Mouse (Mus musculus) stomach, postnatal 0 days (tissue): ENCODE measurements around the gene Ube2ql1.

ENCODE experiments used
- CTCF ChIP-seq: IDR thresholded peaks from 2 replicates; pipeline ENCODE4 v1.5.1; 2016; ENCODE audit warnings: antibody characterized with exemption, low read depth, mild to moderate bottlenecking, moderate library complexity
- EP300 ChIP-seq: optimal IDR thresholded peaks from 2 replicates; pipeline ENCODE3; 2016; ENCODE audit warnings: antibody characterized with exemption

DNA sequence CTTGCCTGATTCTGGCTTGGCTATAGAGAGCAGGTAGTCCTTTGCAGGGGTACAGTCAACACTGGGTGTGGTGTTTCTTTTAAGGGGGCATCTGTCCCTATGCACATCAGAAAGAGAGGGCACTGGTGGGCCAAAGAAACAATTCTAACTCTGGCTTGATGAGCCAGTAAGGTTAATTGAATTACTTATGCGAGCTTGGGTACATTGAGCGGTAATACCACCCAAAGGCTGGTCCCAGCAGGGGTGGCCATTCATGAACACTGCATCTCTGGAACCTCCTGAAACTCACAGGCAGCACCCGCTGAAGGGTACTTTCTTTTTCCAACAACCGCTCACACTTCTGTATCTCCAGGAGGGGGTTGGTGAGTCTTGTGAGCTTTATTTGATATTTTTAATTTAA lies 9.1 kb upstream of the Ube2ql1 start:
- TF ChIP-seq CTCF, result no peak
- TF ChIP-seq EP300, result no peak
